Mouse (Mus musculus): ENCODE results near the gene 1110051M20Rik.

- TF ChIP-seq CTCF (IDR thresholded peaks at IDR 0.05; ENCODE audit: low read depth, low read length) = no peak
- TF ChIP-seq GATA1 (IDR thresholded peaks at IDR 0.05; ENCODE audit: borderline replicate concordance, low read length) = no peak
Measured at GRCm38 (mm10) chr2:91257126-91257980, 187.2 kb downstream of the 1110051M20Rik start.
